Mouse (Mus musculus): ENCODE data around the gene Olfr493.

Olfr493 gene

GRCm38 (mm10) chr7:108346879-108347278 is at the start of gene Olfr493:
TSS of gene Olfr493 (minus strand) at chr7:108346979.
- DNase-seq (ENCODE audit: low read depth): no peak

GRCm38 (mm10) chr7:108392867-108393266 is 46.1 kb upstream of the Olfr493 start, which contains the start of gene Olfr495:
TSS of gene Olfr495 (plus strand) at chr7:108393167.
- DNase-seq (ENCODE audit: low read depth): no peak

- no peak for DNase-seq (ENCODE audit: low read depth)
Measured at GRCm38 (mm10) chr7:108365035-108365434, 18.3 kb upstream of the Olfr493 start, which contains the start of gene Olfr494. TSS of gene Olfr494 (plus strand) at chr7:108365335.

- DNase-seq (ENCODE audit: low read depth): no peak
Measured at GRCm38 (mm10) chr7:108323574-108323973, 23.2 kb downstream of the Olfr493 start, which contains the start of gene Olfr492. TSS of gene Olfr492 (minus strand) at chr7:108323674.

- no peak for DNase-seq (ENCODE audit: low read depth)
Measured at GRCm38 (mm10) chr7:108313151-108313550, 33.6 kb downstream of the Olfr493 start, which contains the start of gene Olfr491. TSS of gene Olfr491 (plus strand) at chr7:108313451.

Data from fibroblast of lung, adult 2 months (primary cell).